Mouse (Mus musculus): ENCODE data around the gene Tenm4. TPM values are rescaled to one million over a fixed set of nuclear protein-coding genes. Genes with fewer than 3 reads are reported as not detected.

Gene Tenm4
- polyA plus RNA-seq, 2 experiments: 0.11 to 0.28 TPM

DNA sequence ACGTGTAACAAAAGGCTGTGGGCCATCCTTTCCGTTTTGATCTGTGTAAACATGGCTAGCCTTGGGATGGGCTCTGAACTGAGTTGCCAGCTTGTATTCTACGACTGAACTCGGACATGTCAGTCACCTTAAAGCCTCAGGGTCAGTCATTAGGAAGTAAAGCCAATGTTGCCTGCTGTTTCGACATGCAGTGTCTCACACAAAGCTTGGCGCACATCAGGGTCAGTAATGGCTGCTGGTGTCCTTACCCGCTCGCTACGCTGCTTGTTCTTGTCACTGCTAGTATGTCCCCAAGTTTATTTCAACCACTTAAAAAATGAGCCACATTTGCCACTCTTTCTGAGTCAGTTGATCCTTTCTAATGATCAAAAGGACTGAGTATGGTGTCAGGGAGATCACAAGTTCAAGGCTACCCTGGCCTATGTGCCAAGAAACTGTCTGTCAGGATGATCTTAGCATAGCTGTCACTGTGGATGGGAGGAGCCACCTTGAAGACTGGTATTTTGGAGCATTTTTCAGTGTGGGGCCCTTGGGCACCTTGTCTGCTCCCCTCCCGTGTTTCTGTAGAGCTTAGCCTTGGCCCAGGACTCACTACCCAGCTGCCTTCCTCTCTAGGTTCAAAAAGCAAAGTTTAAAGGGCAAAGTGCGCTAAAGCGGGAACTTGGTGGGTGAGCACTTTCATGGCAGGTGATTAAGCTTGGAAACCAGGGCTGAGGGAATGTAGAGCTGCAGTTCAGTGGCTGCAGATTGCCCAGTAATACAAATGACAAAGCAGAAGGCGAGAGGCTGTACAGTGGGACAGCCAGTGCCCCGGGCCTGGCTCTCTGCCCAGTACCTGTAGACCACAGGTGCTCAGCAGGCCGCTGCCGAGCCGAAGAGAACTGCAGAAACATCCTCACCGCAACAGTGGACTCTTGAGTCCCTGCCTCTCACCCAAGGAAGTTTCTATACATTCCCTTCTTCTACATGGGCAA lies 718.3 kb downstream of the Tenm4 start:
- H3K9ac ChIP-seq (replicated peaks): no peak overlapping the region
- 63% methylated on average over 18 of the region's 18 CpGs for WGBS (ENCODE audit: insufficient replicate concordance)
- no peaks in the 10 kb centered on the region for H3K9me3 ChIP-seq (ENCODE audit: control insufficient read depth, low read length)
- H3K27ac ChIP-seq: no peak overlapping the region
- no peaks in the 10 kb centered on the region for H3K27me3 ChIP-seq (ENCODE audit: control insufficient read depth, insufficient read depth, low read length)
- H3K4me2 ChIP-seq (ENCODE audit: low read depth): no peak overlapping the region
- H3K4me1 ChIP-seq (replicated peaks; ENCODE audit: control insufficient read depth in 2 of 2, insufficient read depth in 2 of 2, low read length in 1 of 2): no peaks in the 10 kb centered on the region
- H3K4me3 ChIP-seq (ENCODE audit: insufficient read depth in 1 of 2, low read depth in 2 of 2, low read length in 2 of 2): no peak overlapping the region
- no peaks in the 10 kb centered on the region for H3K36me3 ChIP-seq (replicated peaks; ENCODE audit: control insufficient read depth, insufficient read depth, low read depth)
- no peak for TF ChIP-seq CTCF (IDR thresholded peaks at IDR 0.05; ENCODE audit: low read depth)
- no peak for TF ChIP-seq EP300 (IDR thresholded peaks at IDR 0.05; ENCODE audit: low read depth)
- ATAC-seq (ENCODE audit: insufficient read depth): no peak
- DNase-seq (ENCODE audit: low read depth in 3 of 3, low spot score in 3 of 3): no peak

DNA sequence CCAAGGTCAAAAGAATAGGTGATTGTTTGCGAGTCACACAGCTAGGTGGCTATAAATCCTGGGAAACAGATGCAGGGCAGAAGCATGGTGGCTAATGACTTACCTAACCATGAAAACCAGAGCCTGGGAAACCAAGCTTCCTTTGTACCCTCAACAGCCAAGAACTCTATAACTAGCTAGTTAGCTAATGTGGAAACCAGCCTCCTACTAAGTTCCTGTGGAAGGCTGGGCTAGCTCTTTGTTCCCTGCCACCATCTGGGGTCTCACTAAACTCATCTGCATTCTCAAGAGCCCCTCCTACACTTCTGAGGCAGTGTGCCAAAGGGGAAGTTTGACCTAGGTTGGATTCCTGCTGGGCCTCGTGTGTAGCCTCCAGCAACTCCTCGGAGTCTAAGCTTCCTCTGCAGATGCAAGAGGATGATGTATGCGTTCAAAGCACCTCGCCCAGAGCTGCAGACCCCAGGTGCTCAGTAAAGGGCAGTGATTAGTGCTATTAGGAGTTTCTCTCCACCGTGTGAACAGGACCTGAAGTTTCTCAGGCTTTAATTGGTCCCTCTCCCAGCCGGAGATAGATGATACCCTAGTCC lies 719.1 kb downstream of the Tenm4 start:
- 40% methylated on average over 7 of the region's 7 CpGs for WGBS (ENCODE audit: insufficient replicate concordance)
- H3K4me3 ChIP-seq (ENCODE audit: insufficient read depth in 1 of 2, low read depth in 2 of 2, low read length in 2 of 2): no peak overlapping the region
- H3K9me3 ChIP-seq (ENCODE audit: control insufficient read depth, low read length): no peaks in the 10 kb centered on the region
- no peaks in the 10 kb centered on the region for H3K27me3 ChIP-seq (ENCODE audit: control insufficient read depth, insufficient read depth, low read length)
- H3K4me2 ChIP-seq (ENCODE audit: low read depth): no peak overlapping the region
- H3K9ac ChIP-seq (replicated peaks): no peak overlapping the region
- H3K36me3 ChIP-seq (replicated peaks; ENCODE audit: control insufficient read depth, insufficient read depth, low read depth): no peaks in the 10 kb centered on the region
- DNase-seq (ENCODE audit: low read depth in 3 of 3, low spot score in 3 of 3) (no peak), ATAC-seq (ENCODE audit: insufficient read depth) (no peak)
- no peak overlapping the region for H3K27ac ChIP-seq
- TF ChIP-seq CTCF (IDR thresholded peaks at IDR 0.05; ENCODE audit: low read depth): no peak
- TF ChIP-seq EP300 (IDR thresholded peaks at IDR 0.05; ENCODE audit: low read depth): no peak
- no peaks in the 10 kb centered on the region for H3K4me1 ChIP-seq (replicated peaks; ENCODE audit: control insufficient read depth in 2 of 2, insufficient read depth in 2 of 2, low read length in 1 of 2)

DNA sequence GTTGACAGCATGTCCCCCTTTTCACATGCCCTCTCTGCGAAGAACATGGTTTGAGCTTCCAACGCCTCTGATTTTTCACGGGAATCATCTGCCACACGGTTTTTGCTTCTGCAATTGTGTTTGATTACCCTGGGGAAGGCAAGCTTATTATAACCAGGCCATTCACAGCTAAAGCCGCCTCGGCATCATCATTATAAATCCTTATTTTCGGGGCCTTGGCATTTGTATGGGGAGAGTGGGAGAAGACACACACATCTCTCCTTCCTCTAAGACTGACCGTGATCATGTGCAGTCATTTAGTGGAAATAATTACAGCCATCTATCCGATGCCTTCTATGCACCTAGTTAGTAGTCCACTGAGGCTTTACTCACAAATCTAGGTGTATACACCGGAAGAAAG lies 719.9 kb downstream of the Tenm4 start:
- H3K4me2 ChIP-seq (ENCODE audit: low read depth): no peak overlapping the region
- no peaks in the 10 kb centered on the region for H3K9me3 ChIP-seq (ENCODE audit: control insufficient read depth, low read length)
- H3K27me3 ChIP-seq (ENCODE audit: control insufficient read depth, insufficient read depth, low read length): no peaks in the 10 kb centered on the region
- H3K36me3 ChIP-seq (replicated peaks; ENCODE audit: control insufficient read depth, insufficient read depth, low read depth): no peaks in the 10 kb centered on the region
- no peak overlapping the region for H3K9ac ChIP-seq (replicated peaks)
- DNase-seq (ENCODE audit: low read depth in 3 of 3, low spot score in 3 of 3) (no peak), ATAC-seq (ENCODE audit: insufficient read depth) (no peak)
- no peak overlapping the region for H3K27ac ChIP-seq
- no peak for TF ChIP-seq CTCF (IDR thresholded peaks at IDR 0.05; ENCODE audit: low read depth)
- TF ChIP-seq EP300 (IDR thresholded peaks at IDR 0.05; ENCODE audit: low read depth): no peak
- no peaks in the 10 kb centered on the region for H3K4me1 ChIP-seq (replicated peaks; ENCODE audit: control insufficient read depth in 2 of 2, insufficient read depth in 2 of 2, low read length in 1 of 2)
- no peak overlapping the region for H3K4me3 ChIP-seq (ENCODE audit: insufficient read depth in 1 of 2, low read depth in 2 of 2, low read length in 2 of 2)
- WGBS (ENCODE audit: insufficient replicate concordance): 69% methylated on average over 10 of the region's 10 CpGs

DNA sequence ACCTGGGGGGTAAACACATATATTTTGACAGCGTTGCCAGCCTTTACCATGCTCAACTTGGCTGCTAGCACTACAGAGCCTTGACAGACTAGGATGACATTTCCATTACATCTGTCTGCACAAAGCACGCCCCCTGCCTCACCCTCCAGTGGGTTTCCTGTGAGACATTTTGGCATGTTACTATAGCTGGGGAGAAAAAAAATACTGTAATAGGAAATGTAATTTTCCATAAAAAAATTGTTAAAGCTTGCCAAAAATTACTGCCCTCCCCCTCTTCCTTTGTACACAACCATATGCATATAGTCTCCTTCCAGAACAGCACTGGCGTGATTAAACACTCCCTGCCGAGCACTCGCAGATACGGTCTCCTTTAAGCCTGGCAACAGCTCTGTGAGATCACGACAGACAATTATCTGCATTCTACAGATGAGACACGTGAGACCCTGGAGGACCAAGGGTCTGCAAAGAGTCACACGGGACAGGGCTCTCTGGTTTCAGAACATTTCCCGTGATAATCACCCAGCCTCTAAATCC lies 728.1 kb downstream of the Tenm4 start:
- no peak overlapping the region for H3K4me2 ChIP-seq (ENCODE audit: low read depth)
- H3K4me1 ChIP-seq (replicated peaks; ENCODE audit: control insufficient read depth in 2 of 2, insufficient read depth in 2 of 2, low read length in 1 of 2): 0 out of 4 replicates have a peak, but pooled peaks cover 0 to 3% of the 10 kb centered on the region in 2 experiments
- no peak for DNase-seq (ENCODE audit: low read depth in 3 of 3, low spot score in 3 of 3)
- ATAC-seq (ENCODE audit: insufficient read depth): no peak
- 55% methylated on average over 10 of the region's 10 CpGs for WGBS (ENCODE audit: insufficient replicate concordance)
- no peaks in the 10 kb centered on the region for H3K9me3 ChIP-seq (ENCODE audit: control insufficient read depth, low read length)
- H3K27ac ChIP-seq: no peak overlapping the region
- no peak overlapping the region for H3K9ac ChIP-seq (replicated peaks)
- H3K27me3 ChIP-seq (ENCODE audit: control insufficient read depth, insufficient read depth, low read length): no peaks in the 10 kb centered on the region
- TF ChIP-seq CTCF (IDR thresholded peaks at IDR 0.05; ENCODE audit: low read depth) (no peak), EP300 (IDR thresholded peaks at IDR 0.05; ENCODE audit: low read depth) (no peak)
- H3K36me3 ChIP-seq (replicated peaks; ENCODE audit: control insufficient read depth, insufficient read depth, low read depth): no peaks in the 10 kb centered on the region
- H3K4me3 ChIP-seq (ENCODE audit: insufficient read depth in 1 of 2, low read depth in 2 of 2, low read length in 2 of 2): no peak overlapping the region

DNA sequence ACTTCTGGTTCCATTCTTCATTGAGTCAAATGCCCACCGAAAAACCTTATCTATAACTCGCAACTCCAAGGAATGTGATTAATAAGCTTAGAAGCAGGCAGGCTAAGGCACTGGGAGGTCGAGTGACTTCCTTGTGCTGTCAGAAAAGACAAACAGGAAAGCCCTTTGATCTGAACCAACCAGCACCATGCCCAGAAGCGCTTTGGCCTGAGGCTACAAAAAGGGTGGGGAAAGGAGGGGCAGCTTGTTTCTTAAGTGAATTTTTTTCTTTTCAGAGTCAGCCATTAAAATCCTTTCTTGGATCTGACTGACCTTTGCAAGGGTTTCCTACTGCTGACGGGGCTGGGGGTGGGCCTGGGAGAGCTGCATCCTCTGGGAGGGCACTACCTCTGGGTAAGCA lies 731.1 kb downstream of the Tenm4 start:
- Histone ChIP-seq H3K4me2 (ENCODE audit: low read depth) (no peak overlapping the region), H3K4me3 (ENCODE audit: insufficient read depth in 1 of 2, low read depth in 2 of 2, low read length in 2 of 2) (no peak overlapping the region), H3K9ac (replicated peaks) (no peak overlapping the region), H3K9me3 (ENCODE audit: control insufficient read depth, low read length) (no peaks in the 10 kb centered on the region), H3K4me1 (replicated peaks; ENCODE audit: control insufficient read depth in 2 of 2, insufficient read depth in 2 of 2, low read length in 1 of 2) (0 out of 4 replicates have a peak, but pooled peaks cover 0 to 3% of the 10 kb centered on the region in 2 experiments), H3K27ac (no peak overlapping the region), H3K27me3 (ENCODE audit: control insufficient read depth, insufficient read depth, low read length) (no peaks in the 10 kb centered on the region), H3K36me3 (replicated peaks; ENCODE audit: control insufficient read depth, insufficient read depth, low read depth) (no peaks in the 10 kb centered on the region)
- no peak for DNase-seq (ENCODE audit: low read depth in 3 of 3, low spot score in 3 of 3)
- 36% methylated on average over 5 of the region's 5 CpGs for WGBS (ENCODE audit: insufficient replicate concordance)
- no peak for ATAC-seq (ENCODE audit: insufficient read depth)
- no peak for TF ChIP-seq EP300 (IDR thresholded peaks at IDR 0.05; ENCODE audit: low read depth)
- TF ChIP-seq CTCF (IDR thresholded peaks at IDR 0.05; ENCODE audit: low read depth): no peak

Measured in liver, embryonic 14.5 days (tissue).